Mouse (Mus musculus) lung, postnatal 4 days (tissue): ENCODE data around the gene Apba3.
"Not testable (repeated sequence)": the region's sequence is repeated elsewhere in the genome, so short reads cannot be mapped to it uniquely, and the experiment has no call there.

ENCODE experiments used
- DNase-seq, 2 experiments: peaks; one replicate each; pipeline ENCODE4 v3.0.0; 2021

The Apba3 gene

DNA sequence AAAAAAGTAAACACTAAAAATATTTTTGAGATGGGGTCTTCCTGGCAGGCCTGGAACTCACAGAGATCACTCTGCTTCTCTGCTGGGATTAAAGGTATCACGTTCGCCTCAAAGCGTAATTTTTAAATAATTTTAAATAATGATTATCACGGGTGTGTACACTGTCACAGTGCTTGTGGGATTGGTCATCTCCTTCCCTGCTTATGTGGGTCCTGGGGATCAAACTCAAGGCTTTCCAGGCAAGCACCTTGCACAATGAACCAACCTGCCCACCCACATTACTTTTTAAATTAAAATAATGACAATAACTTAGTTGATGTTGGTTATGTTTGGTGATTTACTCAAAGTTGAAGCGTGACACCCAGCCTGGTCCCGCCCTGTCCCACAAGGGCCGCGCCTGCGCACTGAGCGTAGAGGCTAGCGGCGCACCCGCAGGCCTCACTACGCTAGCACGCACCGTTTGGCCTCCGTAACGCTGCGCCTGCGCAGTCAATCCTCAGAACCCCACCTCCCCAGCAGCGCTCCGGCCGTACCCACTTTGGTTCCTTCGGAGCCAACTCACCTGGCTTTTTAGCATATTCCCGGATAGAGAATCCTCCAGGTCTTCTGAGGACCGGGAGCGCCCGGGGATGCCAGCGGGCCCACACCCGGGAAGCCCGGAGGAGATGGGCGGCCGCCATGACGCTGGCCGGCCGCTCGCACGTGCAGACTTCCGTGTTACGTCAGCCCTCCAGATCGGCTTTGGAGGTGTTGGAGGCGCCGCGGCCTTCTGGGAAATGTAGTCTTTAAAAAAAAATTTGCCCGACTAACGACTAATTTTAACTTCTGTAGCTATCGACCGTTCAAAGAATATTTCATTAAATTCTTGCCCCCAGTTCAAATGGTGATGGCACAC is at the start of gene Apba3, which contains the start of gene Mrpl54:
TSS of gene Apba3 (plus strand) at position 750 of the 895 bp plus-strand sequence.
TSS of gene Mrpl54 (minus strand) at position 724 of the 895 bp plus-strand sequence.
- peak; percentile 97 for DNase-seq

DNA sequence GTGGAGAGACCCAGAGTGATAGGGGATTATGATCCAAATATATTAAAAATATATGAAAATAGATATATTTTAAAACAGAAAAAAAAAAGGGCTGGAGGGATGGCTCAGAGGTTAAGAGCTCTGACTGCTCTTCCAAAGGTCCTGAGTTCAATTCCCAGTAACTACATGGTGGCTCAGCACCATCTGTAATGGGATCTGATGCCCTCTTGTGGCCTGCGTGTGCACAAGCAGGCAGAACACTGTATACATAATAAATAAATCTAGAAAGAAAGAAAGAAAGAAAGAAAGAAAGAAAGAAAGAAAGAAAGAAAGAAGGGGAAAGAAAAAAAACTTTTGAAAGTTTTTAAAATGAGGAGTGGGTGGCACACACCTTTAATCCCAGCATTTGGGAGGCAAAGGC is 49.5 kb upstream of the Apba3 start:
- DNase-seq: peak in 1 of 2 experiments; percentile 43

DNA sequence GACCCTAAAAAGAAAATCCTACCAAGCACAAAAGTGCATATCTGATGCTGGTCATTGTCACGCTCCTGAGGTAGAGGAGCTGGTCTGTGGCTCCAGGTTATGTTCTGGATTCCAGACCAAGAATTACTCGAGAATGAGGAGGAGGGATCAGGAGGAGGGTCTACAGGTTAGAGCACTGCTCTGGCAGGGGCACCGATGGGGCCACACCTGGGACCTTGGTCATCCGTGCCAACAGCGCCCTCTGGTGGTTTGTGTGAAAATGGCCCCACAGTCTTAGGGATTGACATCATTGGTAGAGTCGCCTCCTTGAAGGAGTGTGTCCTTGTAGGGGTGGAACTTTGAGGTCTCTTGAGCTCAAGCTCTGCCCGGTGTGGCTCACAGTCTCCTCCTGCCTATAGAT is 48.8 kb upstream of the Apba3 start:
- peak; percentile 63 to 83 for DNase-seq

DNA sequence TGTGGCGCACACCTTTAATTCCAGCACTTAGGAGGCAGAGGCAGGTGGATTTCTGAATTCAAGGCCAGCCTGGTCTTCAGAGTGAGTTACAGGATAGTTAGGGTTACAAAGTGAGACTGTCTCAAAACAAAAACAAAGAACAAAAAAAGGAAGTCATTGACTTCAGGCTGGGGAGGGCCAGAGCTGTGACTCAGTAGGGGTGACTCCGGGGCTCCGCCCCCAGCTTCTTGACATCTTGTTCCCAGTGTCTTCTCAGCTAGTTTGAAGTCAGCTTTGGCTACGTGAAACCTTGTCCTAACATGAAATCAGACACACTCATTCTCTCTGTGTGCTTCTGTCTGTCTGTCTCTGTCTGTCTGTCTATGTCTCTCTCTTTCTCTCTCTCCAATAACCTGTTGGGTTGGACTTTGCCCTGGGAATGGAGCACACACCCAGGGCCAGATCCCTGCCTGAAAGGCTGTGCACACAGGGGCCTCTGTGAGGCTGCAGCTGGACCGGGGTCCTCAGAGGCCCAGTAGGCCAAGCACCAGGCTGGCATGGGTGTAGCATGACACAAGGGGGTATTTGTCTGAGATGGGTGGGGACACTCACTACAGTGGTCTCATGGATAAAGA is 45.3 kb upstream of the Apba3 start:
- DNase-seq: no peak

DNA sequence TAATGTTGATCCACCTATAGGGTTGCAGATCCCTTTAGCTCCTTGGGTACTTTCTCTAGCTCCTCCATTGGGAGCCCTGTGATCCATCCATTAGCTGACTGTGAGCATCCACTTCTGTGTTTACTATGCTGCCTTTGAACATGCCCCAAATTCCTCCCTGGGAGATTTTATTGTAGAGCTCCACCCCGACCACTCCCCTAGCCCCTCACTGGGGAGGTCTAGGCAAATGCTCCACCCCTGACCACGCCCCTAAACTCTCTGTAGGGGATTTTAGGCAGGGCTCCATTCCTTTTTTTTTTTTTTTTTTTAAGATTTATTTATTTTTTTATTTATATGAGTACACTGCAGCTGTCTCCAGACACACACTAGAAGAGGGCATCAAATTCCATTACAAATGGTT is 43.0 kb upstream of the Apba3 start:
- not testable (repeated sequence) for DNase-seq

DNA sequence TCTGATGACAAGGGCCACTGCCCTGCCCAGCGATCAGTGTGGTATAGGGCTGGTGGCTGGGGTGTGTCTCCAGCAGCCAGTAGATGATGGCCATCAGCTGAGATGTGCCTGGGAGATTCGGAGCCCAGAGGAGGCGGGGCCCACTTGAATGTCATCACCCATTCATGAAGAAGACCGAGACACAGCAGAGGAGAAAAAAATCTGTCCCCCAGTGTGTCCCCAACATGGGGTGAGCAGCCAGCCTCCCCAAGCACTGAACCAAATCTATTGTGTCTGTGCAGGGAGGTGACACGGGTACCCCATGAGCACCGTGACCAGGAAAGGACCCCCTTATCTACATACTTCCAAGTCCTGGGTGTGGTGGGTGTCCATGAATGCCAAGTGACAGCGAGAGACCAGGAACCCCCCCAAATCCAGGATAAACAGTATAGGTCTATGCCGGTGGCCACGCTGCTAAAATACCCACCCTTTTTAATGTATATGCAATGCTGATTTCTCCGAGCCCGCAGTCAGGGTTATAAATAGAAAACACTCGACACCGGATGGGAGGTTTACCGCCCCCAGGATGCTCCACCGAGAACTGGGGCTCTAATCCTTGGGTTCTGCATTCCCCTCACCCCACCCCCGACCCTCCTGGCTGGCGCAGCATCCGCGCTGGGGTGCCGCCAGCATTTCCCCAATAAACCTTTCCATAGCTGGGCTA is 36.9 kb upstream of the Apba3 start:
- peak in 1 of 2 experiments; percentile 20 for DNase-seq

DNA sequence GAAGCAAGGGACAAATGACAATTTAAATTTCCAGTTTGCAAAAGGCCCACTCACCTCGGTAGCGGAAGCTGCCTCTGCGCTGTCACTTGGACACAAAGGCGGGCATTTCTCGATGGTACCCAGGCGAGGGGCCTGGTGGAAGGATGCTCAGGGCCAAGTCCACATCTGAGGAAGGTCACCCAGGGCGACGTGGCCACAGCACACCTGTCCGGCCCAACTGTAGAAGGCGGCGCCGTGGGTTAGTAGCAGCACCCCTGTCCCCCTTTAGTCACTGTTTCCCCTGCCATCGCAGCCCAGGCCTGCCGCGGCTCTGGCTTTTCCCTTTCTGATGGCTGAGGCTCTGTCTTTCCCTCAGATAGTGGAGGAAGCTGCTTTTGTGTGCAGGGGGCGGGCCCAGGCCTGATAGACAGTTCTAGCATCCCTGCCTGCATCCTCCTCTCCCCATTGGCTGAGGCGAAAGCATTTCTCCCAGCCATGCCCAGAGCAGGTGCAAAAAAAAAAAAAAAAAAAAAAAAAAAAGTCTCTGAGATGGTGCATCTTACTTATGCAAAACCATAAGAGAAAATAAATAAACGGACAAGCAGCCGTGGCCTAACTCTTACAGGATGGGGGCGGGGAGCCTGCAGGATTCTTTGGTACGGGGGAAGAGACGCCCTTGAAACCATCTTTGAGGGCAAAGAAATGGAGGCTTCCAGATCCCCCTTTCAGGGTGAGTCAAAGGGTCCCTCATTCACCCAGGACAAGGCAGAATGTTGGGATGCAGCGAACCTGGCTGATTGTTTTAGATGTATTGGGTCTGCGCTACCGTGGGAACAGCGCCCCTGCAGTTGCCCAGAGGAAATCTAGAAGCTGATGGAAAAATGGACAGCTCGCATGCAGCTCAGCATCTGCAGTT is 36.1 kb upstream of the Apba3 start, which contains the start of gene Atcay:
TSS of gene Atcay (minus strand) at position 396 of the 895 bp plus-strand sequence.
- peak; percentile 27 to 37 for DNase-seq

DNA sequence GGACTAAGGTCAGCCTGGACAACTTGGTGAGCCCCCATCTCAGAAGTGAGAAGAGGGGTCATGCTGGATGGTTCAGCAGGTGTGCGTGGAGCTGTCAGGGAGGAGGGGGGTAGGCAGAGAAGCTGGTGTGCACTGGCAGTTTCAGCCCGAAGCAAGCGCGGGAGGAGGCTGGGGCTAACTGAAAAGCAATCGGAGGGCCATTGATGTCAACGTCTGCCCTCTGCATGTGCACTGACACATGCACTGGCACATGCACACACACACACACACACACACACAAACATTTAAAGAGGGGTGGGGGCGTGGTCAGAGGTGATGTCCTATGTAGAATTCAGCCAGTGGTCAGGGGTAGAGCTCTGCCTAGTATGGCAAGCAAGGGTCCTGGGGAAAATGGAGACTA is 35.3 kb upstream of the Apba3 start:
- no peak for DNase-seq

DNA sequence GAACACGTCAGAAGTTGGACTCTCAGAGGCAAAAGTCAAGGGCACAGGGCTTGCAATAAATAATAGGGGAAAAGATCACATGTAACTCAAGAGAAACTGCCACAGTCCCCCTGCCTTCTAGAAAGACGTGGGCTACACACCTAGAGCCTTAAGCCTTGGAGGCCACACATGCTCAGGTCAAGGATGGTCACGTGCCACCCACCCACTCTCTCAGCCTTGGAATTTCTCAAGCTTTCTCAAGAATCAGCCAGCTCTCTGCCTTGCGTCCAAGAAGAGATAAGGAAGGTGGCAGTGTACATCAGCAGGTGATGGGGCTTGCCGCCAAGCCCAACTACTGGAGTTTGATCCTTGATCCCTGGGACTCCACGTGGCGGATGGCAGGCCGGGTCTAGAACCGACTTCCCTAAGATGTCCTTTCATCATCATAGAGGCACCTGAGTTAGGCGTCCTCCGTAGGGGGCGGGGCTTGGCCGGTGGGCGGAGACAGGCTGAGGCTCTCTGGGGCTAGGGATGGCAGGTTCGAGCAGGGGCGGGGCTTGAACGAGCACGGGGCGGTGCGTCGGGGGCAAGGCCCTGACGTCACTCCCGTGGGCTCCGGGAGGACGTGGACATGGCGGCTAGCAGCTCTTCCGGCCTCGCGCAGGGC is 34.1 kb upstream of the Apba3 start, which contains the start of gene Zfr2:
TSS of gene Zfr2 (plus strand) at position 576 of the 646 bp plus-strand sequence.
- DNase-seq: peak; percentile 92 to 94

DNA sequence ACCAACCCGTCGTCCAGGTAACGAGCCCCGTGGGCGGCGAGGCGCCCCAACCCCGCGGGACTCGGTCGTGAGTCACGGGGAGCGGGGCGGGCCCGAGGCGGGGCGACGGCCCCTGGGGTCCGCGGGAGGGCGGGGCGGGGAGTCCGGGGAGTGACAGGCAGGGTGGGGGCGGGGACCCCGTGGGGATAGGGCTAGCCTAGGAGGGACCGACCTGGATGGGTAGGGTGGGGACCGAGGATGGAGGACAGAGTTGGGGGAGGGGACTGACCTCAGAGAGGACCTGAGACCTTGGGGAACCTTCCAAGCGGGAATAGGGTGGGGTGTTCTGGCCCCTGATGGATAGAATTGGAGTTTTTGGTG is 33.6 kb upstream of the Apba3 start:
- DNase-seq: no peak

DNA sequence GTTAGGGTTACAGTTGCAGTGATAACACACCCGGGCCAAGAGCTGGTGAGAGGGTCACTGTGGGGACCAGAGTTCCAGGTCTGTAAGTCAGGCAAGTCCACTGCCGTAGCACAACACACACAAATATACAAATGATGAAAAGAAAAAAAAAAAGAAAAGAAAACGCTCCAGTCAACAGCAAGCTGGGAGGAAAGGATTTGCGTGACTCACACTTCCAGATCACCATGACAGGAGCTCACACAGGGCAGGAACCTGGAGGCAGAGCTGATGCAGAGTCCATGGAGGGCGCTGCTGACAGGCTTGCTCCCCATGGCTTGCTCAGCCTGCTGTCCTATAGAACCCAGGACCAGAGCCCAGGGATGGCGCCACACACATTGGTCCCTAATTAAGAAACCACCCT is 32.6 kb upstream of the Apba3 start:
- peak in 1 of 2 experiments; percentile 16 for DNase-seq

DNA sequence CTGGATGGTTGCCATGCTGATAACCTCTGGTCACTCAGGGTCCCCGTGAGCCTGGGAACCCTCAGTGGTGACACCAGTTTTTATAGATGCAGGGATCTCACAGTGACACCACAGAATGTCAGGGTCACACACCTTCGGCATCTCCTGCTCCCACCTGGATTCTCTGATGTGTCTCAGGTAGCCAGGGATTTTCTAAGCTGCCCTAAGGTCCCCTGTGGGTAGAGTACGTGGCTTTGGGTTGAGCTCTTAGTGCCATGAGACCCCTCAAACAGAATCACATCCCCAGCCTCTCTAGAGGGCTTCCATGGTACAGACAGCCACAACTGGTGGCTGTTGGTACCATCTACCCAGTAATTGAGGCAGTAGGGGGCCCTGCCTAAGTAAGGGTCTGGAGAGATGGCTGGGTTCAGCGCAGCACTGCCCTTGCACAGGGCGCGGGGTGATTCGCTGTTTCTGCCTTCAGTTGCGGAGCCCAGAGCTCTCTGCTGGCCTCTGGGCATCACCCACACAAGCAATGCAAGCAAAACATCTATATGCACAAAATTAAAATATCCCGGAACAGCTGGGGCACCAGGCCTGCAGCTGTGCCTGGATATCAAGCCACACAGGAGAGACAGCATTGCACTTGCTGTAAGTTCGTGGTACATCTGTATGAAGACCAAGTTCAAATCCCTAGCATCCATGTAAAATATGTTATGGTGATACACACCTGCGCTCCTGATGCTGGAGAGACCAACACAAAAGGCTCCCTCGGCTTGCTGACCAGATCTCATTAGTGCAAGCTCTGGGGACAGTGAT is 30.1 kb upstream of the Apba3 start:
- DNase-seq: peak in 1 of 2 experiments; percentile 16

DNA sequence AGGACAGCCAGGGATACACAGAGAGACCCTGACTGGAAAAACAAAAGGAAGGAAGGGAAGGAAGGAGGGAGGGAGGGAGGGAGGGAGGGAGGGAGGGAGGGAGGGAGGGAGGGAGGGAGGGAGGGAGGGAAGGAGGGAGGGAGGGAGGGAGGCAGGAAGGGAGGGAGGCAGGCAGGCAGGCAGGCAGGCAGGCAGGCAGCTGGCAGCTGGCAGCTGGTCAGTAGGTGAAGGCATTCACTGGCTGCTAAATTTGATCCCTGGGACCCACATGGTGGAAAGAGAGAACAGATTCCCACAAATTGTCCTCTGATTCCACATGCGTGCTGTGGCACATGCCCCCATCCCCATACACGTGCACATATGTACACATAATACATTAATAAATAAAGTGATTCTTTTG is 28.1 kb upstream of the Apba3 start:
- DNase-seq: no peak

DNA sequence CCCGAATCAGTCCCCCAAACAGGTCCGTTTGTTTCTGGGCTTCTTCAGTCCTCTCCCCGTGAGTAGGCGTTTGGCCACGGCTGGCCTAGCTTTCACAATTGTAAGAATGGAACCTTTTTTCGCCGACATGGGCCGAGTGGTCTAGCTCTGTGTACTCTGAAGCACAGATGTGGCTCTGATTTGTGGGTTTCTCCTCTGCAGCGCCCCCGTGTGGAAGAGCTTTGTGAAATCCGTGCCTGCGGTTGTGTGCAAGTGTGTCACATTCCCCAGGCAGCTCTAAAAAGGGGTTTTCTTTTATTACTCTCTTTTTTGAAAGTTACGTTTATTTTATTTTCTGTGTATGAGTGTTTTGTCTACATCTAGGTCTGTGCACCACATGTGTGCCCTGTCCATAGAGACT is 25.9 kb upstream of the Apba3 start:
- peak; percentile 58 to 72 for DNase-seq

DNA sequence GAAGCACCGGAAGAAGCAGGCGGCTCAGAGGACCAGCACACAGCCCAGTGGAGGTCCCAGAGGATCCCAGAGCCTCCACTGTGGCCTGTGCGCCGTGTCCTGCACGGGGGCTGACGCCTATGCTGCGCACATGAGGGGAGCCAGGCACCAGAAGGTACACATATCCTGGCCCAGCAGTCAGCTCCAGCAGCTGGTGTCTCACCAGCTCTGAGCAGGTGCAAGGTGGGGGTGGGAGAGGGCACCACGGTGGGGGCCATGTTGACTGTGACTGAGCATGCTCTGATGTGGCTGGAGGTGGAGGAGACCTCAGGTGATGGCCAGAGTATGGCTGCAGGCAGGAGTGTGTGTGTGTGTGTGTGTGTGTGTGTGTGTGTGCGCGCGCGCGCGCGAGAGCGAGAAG is 24.7 kb upstream of the Apba3 start:
- no peak for DNase-seq

DNA sequence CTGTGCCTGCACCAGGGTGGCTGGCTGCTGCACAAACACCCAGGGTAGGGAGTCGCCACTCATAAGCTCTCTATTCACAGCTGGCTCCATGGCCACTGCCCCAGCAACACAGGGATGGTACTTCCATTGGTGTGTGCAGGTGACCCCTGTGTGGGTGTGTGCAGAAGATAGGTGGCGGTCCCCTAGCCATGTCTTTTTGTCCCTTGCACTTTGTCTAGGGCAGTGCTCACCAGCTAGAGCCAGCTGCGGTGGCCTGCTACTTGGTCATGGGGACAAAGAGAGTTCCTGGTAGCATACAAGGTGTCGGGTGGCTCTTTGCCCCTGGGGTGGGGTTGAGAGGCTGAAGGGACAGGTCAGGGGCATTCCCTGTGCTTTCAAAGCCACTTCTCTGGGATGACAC is 22.6 kb upstream of the Apba3 start:
- DNase-seq: no peak

DNA sequence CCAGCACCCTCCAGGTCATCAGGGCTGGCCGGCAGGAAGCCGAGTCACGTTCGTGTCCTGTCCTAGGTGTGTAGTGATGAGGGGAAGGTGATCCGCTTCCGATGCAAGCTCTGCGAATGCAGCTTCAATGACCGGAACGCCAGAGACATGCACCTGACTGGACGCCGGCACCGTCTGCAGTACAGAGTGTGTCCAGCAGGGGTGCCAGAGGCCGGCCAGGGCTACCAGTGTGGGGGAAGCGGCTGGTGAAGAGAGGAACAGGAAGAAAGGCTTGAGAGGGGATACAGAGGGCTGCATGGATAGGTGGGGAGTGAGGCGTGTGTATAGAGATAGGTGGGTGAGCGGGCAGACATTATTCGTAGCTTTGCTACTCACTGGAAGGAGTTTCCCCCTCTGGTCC is 22.2 kb upstream of the Apba3 start:
- peak; percentile 78 to 89 for DNase-seq

DNA sequence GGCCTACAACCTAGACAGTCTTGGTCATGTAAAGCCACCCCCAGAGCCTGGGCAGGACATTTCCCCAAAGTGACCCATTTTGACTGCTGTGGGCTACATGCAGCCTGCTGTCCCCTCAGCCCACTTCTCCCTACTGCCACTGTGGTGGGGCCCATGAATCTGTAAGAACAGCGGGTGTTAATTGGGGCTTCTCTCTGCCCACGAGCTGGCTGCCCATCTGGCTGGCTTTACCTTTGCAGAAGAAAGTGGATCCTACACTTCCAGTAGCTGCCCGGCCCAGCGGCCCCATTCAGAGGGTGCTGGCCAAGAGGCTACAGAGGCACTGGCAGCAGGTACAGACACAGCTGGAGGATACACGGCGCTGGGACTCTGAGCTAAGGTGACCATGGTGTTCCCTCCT is 21.6 kb upstream of the Apba3 start:
- DNase-seq: peak in 1 of 2 experiments; percentile 18

DNA sequence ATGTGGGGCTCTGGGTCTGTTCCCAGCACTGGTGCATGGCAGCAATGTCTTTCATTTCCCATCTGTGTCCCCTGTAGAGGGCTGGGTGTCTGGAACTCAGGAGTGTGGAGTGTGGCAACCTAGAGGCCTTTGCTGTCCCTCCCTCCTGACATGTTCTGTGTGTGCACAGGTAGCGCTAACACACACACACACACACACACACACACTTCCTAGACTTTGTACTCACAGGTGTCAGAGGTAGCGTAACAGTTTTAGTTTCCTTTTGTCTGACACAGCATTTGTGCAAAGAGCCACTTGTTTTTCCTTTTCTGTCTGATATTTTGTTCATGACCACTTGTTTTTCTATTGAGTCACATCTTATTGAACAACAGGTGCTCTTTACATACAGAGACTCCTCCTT is 19.0 kb upstream of the Apba3 start:
- peak in 1 of 2 experiments; percentile 14 for DNase-seq

DNA sequence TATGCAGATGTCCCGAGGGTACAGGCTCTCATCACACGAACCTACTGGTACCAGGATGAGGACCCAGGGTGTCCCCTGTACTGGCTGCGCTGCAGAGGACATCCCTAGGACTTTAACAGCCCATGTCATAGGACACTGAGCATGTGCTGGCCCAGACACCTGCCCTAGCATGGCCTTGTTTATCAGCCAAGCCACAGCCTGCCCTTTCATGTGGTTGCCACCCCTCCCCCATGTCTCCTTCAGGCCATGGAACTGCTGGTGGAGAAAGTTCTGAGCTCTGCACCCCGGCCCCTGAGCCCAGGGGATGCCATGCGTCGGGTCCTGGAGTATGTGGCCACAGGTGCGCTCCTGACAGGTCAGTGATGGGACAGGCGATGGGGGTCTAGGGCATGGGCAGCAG is 17.3 kb upstream of the Apba3 start:
- no peak for DNase-seq
